Comparison of ENCODE assay signal across 8 mouse cellular contexts in genomic region chr13:14612926-14613529, GRCm38 (mm10). TPM values are rescaled to one million over a fixed set of nuclear protein-coding genes. Genes with fewer than 3 reads are reported as not detected.
DNase-seq lines count a peak whose midpoint lies in the region; ATAC-seq and TF ChIP-seq lines count a peak whose summit lies in the region.

Gene Mrpl32 (minus strand): TSS chr13:14613165.
Gene Psma2 (plus strand): TSS chr13:14613240.

- POLR2A ChIA-PET in Patski (lab: Charles Lee) = interaction anchor here (0.6 to 0.7 kb wide), 2 partner anchors 17 to 1295 kb away, joined by 3 read pairs; partner anchors contain the start of gene AW209491

- no peaks in the 10 kb centered on the region for H3K27me3 ChIP-seq in Patski
- no peaks in the 10 kb centered on the region for H3K27me3 ChIP-seq in hindbrain, embryonic 13.5 days

- peak; percentile 91 for DNase-seq in Patski (ENCODE audit: low read depth, low spot score)
- DNase-seq in cerebellum, postnatal 14 days = peak; percentile 96 to 97
- peak; percentile 97 to 98 for DNase-seq in frontal cortex, postnatal 14 days (ENCODE audit: low spot score in 2 of 2)
- DNase-seq in layer of hippocampus, postnatal 25 days (ENCODE audit: extremely low spot score in 1 of 2, low spot score in 1 of 2) = peak; percentile 88 to 91
- peak; percentile 97 for DNase-seq in lung, postnatal 25 days (ENCODE audit: low spot score)
- DNase-seq in retina, embryonic 14.5 days (ENCODE audit: low spot score) = peak; percentile 98
- peak; percentile 96 for DNase-seq in thymus, postnatal 4 days

- H3K4me3 ChIP-seq in hindbrain, embryonic 13.5 days = peak within 1 kb of the TSS; percentile 90

- H3K36me3 ChIP-seq in hindbrain, embryonic 13.5 days = peaks cover 23% of the 10 kb centered on the region

- peaks cover 22% of the 10 kb centered on the region for H3K4me1 ChIP-seq in hindbrain, embryonic 13.5 days (replicated peaks)

- ATAC-seq in Patski = peak; percentile 98
- peak; percentile 99 for ATAC-seq in hindbrain, embryonic 13.5 days (ENCODE audit: low FRiP score)

- H3K4me2 ChIP-seq in hindbrain, embryonic 13.5 days = peak within 1 kb of the TSS; percentile 80

- H3K9me3 ChIP-seq in hindbrain, embryonic 13.5 days = no peaks in the 10 kb centered on the region

- CTCF ChIA-PET in Patski (lab: Charles Lee) = interaction anchor here (1.3 to 1.6 kb wide), 3 partner anchors 9 to 724 kb away, joined by 3 to 4 read pairs (median 3); partner anchors contain the start of gene AW209491

- peak within 1 kb of the TSS; percentile 89 for H3K9ac ChIP-seq in hindbrain, embryonic 13.5 days

- TF ChIP-seq CTCF in Patski (IDR thresholded peaks at IDR 0.05) = no peak

- 0% methylated on average over 42 of the region's 42 CpGs for WGBS in hindbrain, embryonic 13.5 days

- in situ Hi-C loops in Patski (cut with MboI; ENCODE audit: low pct_unique_long_range_greater_than_20kb) = loop anchor here (10.0 to 25.0 kb wide), 2 partner anchors 551 to 658 kb away; partner anchors contain the start of genes Arid4b, B3galnt2 and Ggps1

- H3K27ac ChIP-seq in hindbrain, embryonic 13.5 days = peak within 1 kb of the TSS; percentile 85

RNA-seq across cellular contexts. Expression of gene Mrpl32, which starts in this region (rescaled TPM):
- 48.0 TPM for polyA plus RNA-seq in Patski (2021)
- 128 and 136 TPM in 2 replicates for polyA plus RNA-seq in hindbrain, embryonic 13.5 days (2015; fragmentation: Nextera tagmentation; extraction: Ambion mirVana)
- total RNA-seq in layer of hippocampus, postnatal 25 days (2021) = 10 to 100 TPM; 34.3 to 38.6 TPM

RNA-seq across cellular contexts. Expression of gene Psma2, which starts in this region (rescaled TPM):
- polyA plus RNA-seq in Patski (2021) = 153 TPM
- polyA plus RNA-seq in hindbrain, embryonic 13.5 days (2015; fragmentation: Nextera tagmentation; extraction: Ambion mirVana) = 184 and 188 TPM in 2 replicates
- 10 to 100 TPM; 66.0 to 66.9 TPM for total RNA-seq in layer of hippocampus, postnatal 25 days (2021)

Comparison
In these comparisons a context has a peak if more than half of its experiments do, and no peak if none do; other contexts are left out.
1. Peak in every context shown above with its lines: DNase-seq, ATAC-seq, H3K4me3 ChIP-seq and H3K27ac ChIP-seq.